Mouse (Mus musculus) myocyte (in vitro differentiated cells): ENCODE data around the gene Rap1b. TPM values are rescaled to one million over a fixed set of nuclear protein-coding genes. Genes with fewer than 3 reads are reported as not detected.

Experiments
- H3K27me3 ChIP-seq: one replicate; pipeline ENCODE4 v1.6.1; 2011; ENCODE audit not compliant: control insufficient read depth, insufficient read depth, insufficient read length
- H3K36me3 ChIP-seq: one replicate; pipeline ENCODE4 v1.6.1; 2011; ENCODE audit not compliant: control insufficient read depth, insufficient read depth
- H3K4me2 ChIP-seq: one replicate; pipeline ENCODE4 v1.6.1; 2011; ENCODE audit warnings: low read depth, control low read depth
- H3K4me3 ChIP-seq: one replicate; pipeline ENCODE4 v1.5.1; 2011; ENCODE audit warnings: mild to moderate bottlenecking, control low read depth, moderate library complexity
- H3K79me2 ChIP-seq: one replicate; pipeline ENCODE4 v1.6.1; 2011; ENCODE audit not compliant: control insufficient read depth, insufficient read depth
- H3ac ChIP-seq: one replicate; pipeline ENCODE4 v1.6.1; 2011; ENCODE audit not compliant: control insufficient read depth, insufficient read length
- CEBPB ChIP-seq: IDR thresholded peaks from 2 replicates; pipeline ENCODE4 v1.6.1; 2011; ENCODE audit warnings: mild to moderate bottlenecking, moderate library complexity; ENCODE audit not compliant: poor library complexity, insufficient read depth, severe bottlenecking
- E2F4 ChIP-seq: IDR thresholded peaks from one replicate; pipeline ENCODE4 v1.6.1; 2011; ENCODE audit warnings: mild to moderate bottlenecking, control low read depth, moderate library complexity; ENCODE audit not compliant: insufficient read depth
- MAX ChIP-seq: IDR thresholded peaks from one replicate; pipeline ENCODE4 v1.6.1; 2011; ENCODE audit warnings: low read depth, mild to moderate bottlenecking, control low read depth
- MYOD1 ChIP-seq, 3 experiments: IDR thresholded peaks; one replicate each; pipeline ENCODE4 v1.6.1; 2011; ENCODE audit warnings: control low read depth in 2 of 3, low read depth in 2 of 3, mild to moderate bottlenecking in 2 of 3, moderate library complexity in 1 of 3; ENCODE audit not compliant: insufficient read length in 2 of 3, control insufficient read depth in 1 of 3
- MYOG ChIP-seq, 3 experiments: IDR thresholded peaks; one replicate each; pipeline ENCODE4 v1.6.1; 2011; ENCODE audit warnings: control low read depth in 2 of 3, low read depth in 2 of 3, mild to moderate bottlenecking in 2 of 3; ENCODE audit not compliant: insufficient read length in 2 of 3, control insufficient read depth in 1 of 3, insufficient read depth in 1 of 3
- POLR2A ChIP-seq: IDR thresholded peaks from one replicate; pipeline ENCODE4 v1.6.1; 2011; ENCODE audit warnings: low read depth, mild to moderate bottlenecking, control low read depth, moderate library complexity; ENCODE audit not compliant: insufficient read length
- POLR2AphosphoS2 ChIP-seq: IDR thresholded peaks from one replicate; pipeline ENCODE4 v1.6.1; 2011; ENCODE audit warnings: low read depth, control low read depth; ENCODE audit not compliant: insufficient read length
- REST ChIP-seq: IDR thresholded peaks from one replicate; pipeline ENCODE4 v1.6.1; 2011; ENCODE audit warnings: mild to moderate bottlenecking, control low read depth, moderate library complexity; ENCODE audit not compliant: insufficient read depth, insufficient read length
- SRF ChIP-seq: IDR thresholded peaks from one replicate; pipeline ENCODE4 v1.6.1; 2011; ENCODE audit warnings: low read depth; ENCODE audit not compliant: control insufficient read depth, insufficient read length
- TCF12 ChIP-seq: IDR thresholded peaks from one replicate; pipeline ENCODE4 v1.6.1; 2011; ENCODE audit warnings: mild to moderate bottlenecking, control low read depth; ENCODE audit not compliant: poor library complexity, insufficient read depth, severe bottlenecking
- TCF3 ChIP-seq: IDR thresholded peaks from one replicate; pipeline ENCODE4 v1.6.1; 2011; ENCODE audit warnings: low read depth, control low read depth; ENCODE audit not compliant: insufficient read length
- USF1 ChIP-seq: IDR thresholded peaks from one replicate; pipeline ENCODE4 v1.6.1; 2011; ENCODE audit warnings: low read depth, mild to moderate bottlenecking, control low read depth, moderate library complexity
- polyA plus RNA-seq: library from polyadenylated mRNA; unstranded; fragments of >200 nt; fragmentation: generic; extraction: Trizol; gene quantifications from one replicate; pipeline ENCODE4 v1.2.1, GENCODE M21; 2012; ENCODE audit warnings: missing spikeins

Gene Rap1b
- polyA plus RNA-seq, 1 experiment = 62.3 TPM

GRCm38 (mm10) chr10:117839737-117840136, 6.1 kb downstream of the Rap1b start:
- H3K4me3 ChIP-seq = no peak overlapping the region
- TF ChIP-seq USF1 (no peak), MAX (no peak), TCF12 (no peak), POLR2A (no peak), E2F4 (no peak), REST (no peak), MYOD1 (IDR thresholded peaks at IDR 0.05; ENCODE audit: control insufficient read depth in 1 of 3, insufficient read length in 2 of 3, low read depth in 2 of 3) (no peak), SRF (no peak), MYOG (IDR thresholded peaks at IDR 0.05; ENCODE audit: control insufficient read depth in 1 of 3, insufficient read depth in 1 of 3, insufficient read length in 2 of 3, low read depth in 2 of 3) (no peak), CEBPB (no peak), TCF3 (no peak)

DNA sequence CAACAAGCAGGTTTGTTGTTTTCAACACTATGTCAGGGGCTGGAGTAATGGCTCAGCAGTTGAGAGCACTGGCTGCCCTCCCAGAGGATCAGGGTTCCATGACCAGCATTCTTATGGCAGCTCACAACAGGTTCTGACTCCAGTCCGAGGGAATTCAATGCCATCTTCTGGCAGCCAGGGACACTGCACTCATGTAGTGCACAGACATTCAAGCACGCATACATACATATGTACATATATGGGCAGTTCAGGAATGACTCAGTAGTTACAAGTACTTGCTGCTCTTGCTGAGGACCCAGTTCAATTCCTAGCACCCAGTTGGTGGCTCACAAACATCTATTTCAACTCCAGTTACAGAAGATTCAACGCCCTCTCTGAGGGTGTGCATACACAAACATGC, 6.9 kb downstream of the Rap1b start:
- Histone ChIP-seq H3K27me3 (no peaks in the 10 kb centered on the region), H3K4me3 (no peak overlapping the region), H3ac (no peak overlapping the region), H3K79me2 (peaks cover 100% of the 10 kb centered on the region), H3K4me2 (no peak overlapping the region), H3K36me3 (no peaks in the 10 kb centered on the region)
- no peak for TF ChIP-seq MAX
- no peak for TF ChIP-seq SRF
- no peak for TF ChIP-seq USF1
- TF ChIP-seq MYOG (IDR thresholded peaks at IDR 0.05; ENCODE audit: control insufficient read depth in 1 of 3, insufficient read depth in 1 of 3, insufficient read length in 2 of 3, low read depth in 2 of 3) = no peak
- TF ChIP-seq TCF3 = no peak
- TF ChIP-seq CEBPB = no peak
- no peak for TF ChIP-seq MYOD1 (IDR thresholded peaks at IDR 0.05; ENCODE audit: control insufficient read depth in 1 of 3, insufficient read length in 2 of 3, low read depth in 2 of 3)
- no peak for TF ChIP-seq POLR2AphosphoS2
- no peak for TF ChIP-seq POLR2A
- TF ChIP-seq E2F4 = no peak
- TF ChIP-seq TCF12 = no peak
- no peak for TF ChIP-seq REST

More at GRCm38 (mm10) chr10:117839737-117840136, 6.1 kb downstream of the Rap1b start:
- no peak overlapping the region for H3K4me2 ChIP-seq
- H3K27me3 ChIP-seq = no peaks in the 10 kb centered on the region
- H3K36me3 ChIP-seq = no peaks in the 10 kb centered on the region
- H3ac ChIP-seq = no peak overlapping the region
- peaks cover 100% of the 10 kb centered on the region for H3K79me2 ChIP-seq

DNA sequence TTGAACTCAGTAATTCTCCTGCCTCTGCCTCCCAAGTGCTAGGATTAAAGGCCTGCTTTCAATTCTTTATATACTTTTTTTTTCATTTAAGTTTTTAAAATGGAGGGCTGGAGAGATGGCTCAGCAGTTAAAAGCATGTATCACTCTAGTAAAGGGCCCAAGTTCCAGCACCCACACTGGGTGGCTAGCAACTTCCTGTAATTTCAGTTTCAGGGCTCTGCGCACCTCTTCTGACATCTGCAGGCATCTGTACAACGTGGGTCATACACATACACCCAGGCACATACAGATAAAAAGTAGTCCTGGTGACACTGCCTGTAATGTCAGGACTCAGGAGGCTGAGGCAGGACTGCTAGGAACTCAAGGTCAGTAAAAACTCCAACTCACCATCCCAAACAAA, 9.5 kb downstream of the Rap1b start:
- no peak overlapping the region for H3K4me2 ChIP-seq
- H3K36me3 ChIP-seq = no peaks in the 10 kb centered on the region
- no peak overlapping the region for H3ac ChIP-seq
- no peak overlapping the region for H3K4me3 ChIP-seq
- peaks cover 100% of the 10 kb centered on the region for H3K79me2 ChIP-seq
- H3K27me3 ChIP-seq = no peaks in the 10 kb centered on the region
- TF ChIP-seq MAX (no peak), MYOG (IDR thresholded peaks at IDR 0.05; ENCODE audit: control insufficient read depth in 1 of 3, insufficient read depth in 1 of 3, insufficient read length in 2 of 3, low read depth in 2 of 3) (no peak), SRF (no peak), TCF3 (no peak), USF1 (no peak), REST (no peak), POLR2A (no peak), MYOD1 (IDR thresholded peaks at IDR 0.05; ENCODE audit: control insufficient read depth in 1 of 3, insufficient read length in 2 of 3, low read depth in 2 of 3) (no peak), TCF12 (no peak), E2F4 (no peak), POLR2AphosphoS2 (no peak), CEBPB (no peak)

GRCm38 (mm10) chr10:117835453-117835852, 10.4 kb downstream of the Rap1b start:
- Histone ChIP-seq H3K4me2 (no peak overlapping the region), H3ac (no peak overlapping the region), H3K79me2 (peaks cover 100% of the 10 kb centered on the region), H3K27me3 (no peaks in the 10 kb centered on the region), H3K36me3 (no peaks in the 10 kb centered on the region), H3K4me3 (no peak overlapping the region)
- TF ChIP-seq TCF3 (no peak), TCF12 (no peak), MYOD1 (IDR thresholded peaks at IDR 0.05; ENCODE audit: control insufficient read depth in 1 of 3, insufficient read length in 2 of 3, low read depth in 2 of 3) (no peak), POLR2AphosphoS2 (no peak), CEBPB (no peak), MYOG (IDR thresholded peaks at IDR 0.05; ENCODE audit: control insufficient read depth in 1 of 3, insufficient read depth in 1 of 3, insufficient read length in 2 of 3, low read depth in 2 of 3) (no peak), USF1 (no peak), SRF (no peak), POLR2A (no peak), E2F4 (no peak), REST (no peak), MAX (no peak)

GRCm38 (mm10) chr10:117830797-117831196, 15.0 kb downstream of the Rap1b start:
- Histone ChIP-seq H3K79me2 (peaks cover 100% of the 10 kb centered on the region), H3K4me2 (no peak overlapping the region), H3ac (no peak overlapping the region), H3K27me3 (no peaks in the 10 kb centered on the region), H3K36me3 (no peaks in the 10 kb centered on the region), H3K4me3 (no peak overlapping the region)
- TF ChIP-seq MAX (no peak), MYOD1 (IDR thresholded peaks at IDR 0.05; ENCODE audit: control insufficient read depth in 1 of 3, insufficient read length in 2 of 3, low read depth in 2 of 3) (no peak), REST (no peak), CEBPB (no peak), SRF (no peak), TCF3 (no peak), TCF12 (no peak)
